8 mouse cellular contexts compared by ENCODE assay signal in the genomic region with DNA sequence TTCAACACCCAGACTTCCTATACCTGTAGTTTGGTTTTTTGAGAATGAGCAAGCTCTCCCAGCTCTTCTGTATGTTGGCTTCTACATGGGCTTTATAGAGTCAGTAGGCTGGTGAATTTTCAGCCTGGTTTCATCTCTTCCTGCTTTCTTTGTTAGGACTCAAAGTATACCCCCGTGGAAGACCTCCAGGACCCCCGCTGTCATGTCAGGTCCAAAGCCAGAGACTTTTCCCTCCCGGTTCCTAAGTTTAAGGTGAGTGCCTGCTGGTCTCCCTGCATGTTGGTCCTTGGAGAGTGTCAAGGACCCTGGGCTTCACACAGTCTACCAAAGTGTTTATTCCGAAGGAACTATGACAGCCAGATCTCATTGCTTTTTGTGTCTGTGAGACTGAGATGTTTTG. TPM values are rescaled to one million over a fixed set of nuclear protein-coding genes. Genes with fewer than 3 reads are reported as not detected.
DNase-seq lines count a peak whose midpoint lies in the region; ATAC-seq and TF ChIP-seq lines count a peak whose summit lies in the region.

No protein-coding gene starts in this region.

- TF ChIP-seq EP300 in liver, postnatal 0 days (IDR thresholded peaks at IDR 0.05; ENCODE audit: low read depth), result no peak

- peaks cover 48% of the 10 kb centered on the region for H3K36me3 ChIP-seq in heart, embryonic 10.5 days
- H3K36me3 ChIP-seq in G1E (replicated peaks), result peaks cover 74% of the 10 kb centered on the region
- H3K36me3 ChIP-seq in forebrain, postnatal 0 days (ENCODE audit: insufficient read depth), result peaks cover 29% of the 10 kb centered on the region
- peaks cover 41% of the 10 kb centered on the region for H3K36me3 ChIP-seq in liver, postnatal 0 days (replicated peaks; ENCODE audit: insufficient read depth, low read length)

- H3K4me1 ChIP-seq in heart, embryonic 10.5 days, result peaks cover 15% of the 10 kb centered on the region
- H3K4me1 ChIP-seq in G1E (ENCODE audit: insufficient read depth, low read depth, low read length), result peaks cover 63% of the 10 kb centered on the region
- peaks cover 6% of the 10 kb centered on the region; the same call in 1 of the 2 replicates for H3K4me1 ChIP-seq in forebrain, postnatal 0 days (ENCODE audit: insufficient read depth)
- H3K4me1 ChIP-seq in liver, postnatal 0 days (ENCODE audit: insufficient read depth), result peaks cover 5% of the 10 kb centered on the region

- no peak for TF ChIP-seq CTCF in G1E (IDR thresholded peaks at IDR 0.05; ENCODE audit: low read depth, low read length)
- TF ChIP-seq CTCF in forebrain, postnatal 0 days (IDR thresholded peaks at IDR 0.05; ENCODE audit: low read depth), result no peak
- no peak for TF ChIP-seq CTCF in liver, postnatal 0 days (IDR thresholded peaks at IDR 0.05; ENCODE audit: low read depth)

- no peaks in the 10 kb centered on the region for H3K9me3 ChIP-seq in heart, embryonic 10.5 days
- no peaks in the 10 kb centered on the region for H3K9me3 ChIP-seq in G1E (replicated peaks)
- H3K9me3 ChIP-seq in forebrain, postnatal 0 days (ENCODE audit: low read length), result no peaks in the 10 kb centered on the region
- H3K9me3 ChIP-seq in liver, postnatal 0 days (ENCODE audit: low read length), result no peaks in the 10 kb centered on the region

- H3K27me3 ChIP-seq in heart, embryonic 10.5 days (ENCODE audit: insufficient read depth, poor library complexity, severe bottlenecking), result no peaks in the 10 kb centered on the region
- H3K27me3 ChIP-seq in G1E (ENCODE audit: insufficient read depth, low read length), result no peaks in the 10 kb centered on the region
- no peaks in the 10 kb centered on the region for H3K27me3 ChIP-seq in forebrain, postnatal 0 days (ENCODE audit: insufficient read depth, low read length)
- H3K27me3 ChIP-seq in liver, postnatal 0 days (ENCODE audit: insufficient read depth, low read length), result no peaks in the 10 kb centered on the region

- peak overlapping the region; percentile 72 for H3K4me2 ChIP-seq in forebrain, postnatal 0 days (ENCODE audit: low read depth)
- H3K4me2 ChIP-seq in liver, postnatal 0 days (ENCODE audit: low read depth, low read length), result peak overlapping the region; percentile 95

- H3K9ac ChIP-seq in forebrain, postnatal 0 days, result peak overlapping the region; percentile 79
- peak overlapping the region; percentile 93 for H3K9ac ChIP-seq in liver, postnatal 0 days (replicated peaks)

- intact Hi-C loops in heart, postnatal 25 days (cut with DNase I), result no loop called here

- no peak for DNase-seq in heart, embryonic 10.5 days (ENCODE audit: low spot score)
- DNase-seq in heart, postnatal 25 days (ENCODE audit: low spot score), result no peak
- no peak for DNase-seq in G1E (ENCODE audit: low spot score)
- no peak for DNase-seq in forebrain, postnatal 0 days
- DNase-seq in liver, postnatal 0 days, result no peak
- DNase-seq in adrenal gland, adult 2 months, result no peak
- DNase-seq in c-Kit-positive CD71-positive TER-119-positive erythroid progenitor cells, embryonic 14.5 days (ENCODE audit: low spot score), result no peak
- DNase-seq in natural killer cell, adult 2 months (ENCODE audit: low spot score in 2 of 2), result no peak

- peak overlapping the region; percentile 99; the same call in 1 of the 2 replicates for H3K27ac ChIP-seq in heart, embryonic 10.5 days
- H3K27ac ChIP-seq in forebrain, postnatal 0 days (ENCODE audit: low read depth, low read length), result no peak overlapping the region
- H3K27ac ChIP-seq in liver, postnatal 0 days (ENCODE audit: low read depth), result no peak overlapping the region

- H3K4me3 ChIP-seq in heart, embryonic 10.5 days, result peak overlapping the region; percentile 96
- H3K4me3 ChIP-seq in G1E (ENCODE audit: low read depth, low read length), result peak overlapping the region; percentile 82
- H3K4me3 ChIP-seq in forebrain, postnatal 0 days (ENCODE audit: low read depth, low read length), result peak overlapping the region; percentile 80
- peak overlapping the region; percentile 96 for H3K4me3 ChIP-seq in liver, postnatal 0 days (ENCODE audit: low read depth, low read length)

- WGBS in heart, embryonic 10.5 days, result 77% methylated on average over 4 of the region's 4 CpGs
- WGBS in forebrain, postnatal 0 days, result 69% methylated on average over 4 of the region's 4 CpGs
- 72% methylated on average over 4 of the region's 4 CpGs for whole genome bisulfite sequencing in liver, postnatal 0 days (ENCODE audit: insufficient replicate concordance)

- no peak for ATAC-seq in G1E (ENCODE audit: extremely low read depth, insufficient number of reproducible peaks, low FRiP score, poor library complexity, severe bottlenecking)
- ATAC-seq in forebrain, postnatal 0 days, result no peak
- no peak for ATAC-seq in liver, postnatal 0 days

RNA-seq across cellular contexts. Expression of a gene that starts 1.9 kb away (rescaled TPM):
- 13.2 and 23.7 TPM in 2 replicates for polyA plus RNA-seq in heart, embryonic 10.5 days (2016; fragmentation: Nextera tagmentation; extraction: Ambion mirVana)
- total RNA-seq in heart, postnatal 25 days (2021), result 10 to 100 TPM; 18.8 to 21.1 TPM
- total RNA-seq in G1E (2014; fragmentation: Nextera tagmentation) (104 and 115 TPM in 2 replicates), G1E (2017) (9.1 and 10.0 TPM in 2 replicates)
- polyA plus RNA-seq in G1E (2012), result 103 and 118 TPM in 2 replicates
- total RNA-seq in forebrain, postnatal 0 days (2014; rRNA removed), result 18.2 and 20.7 TPM in 2 replicates
- polyA plus RNA-seq in forebrain, postnatal 0 days (2015; fragmentation: Nextera tagmentation; extraction: Ambion mirVana), result 13.2 and 13.7 TPM in 2 replicates
- polyA plus RNA-seq in liver, postnatal 0 days (2015; fragmentation: Nextera tagmentation; extraction: Ambion mirVana), result 5.5 and 7.3 TPM in 2 replicates
- 10 to 100 TPM; 36.0 to 42.6 TPM for total RNA-seq in adrenal gland, adult 2 months (2021)
- 12.6 and 15.9 TPM in 2 replicates for polyA plus RNA-seq in adrenal gland, adult 2 months (2012; rRNA removed)

RNA-seq across cellular contexts. Expression of a gene that starts 7.1 kb away (rescaled TPM):
- polyA plus RNA-seq in heart, embryonic 10.5 days (2016; fragmentation: Nextera tagmentation; extraction: Ambion mirVana), result not detected in 2 replicates
- total RNA-seq in heart, postnatal 25 days (2021), result 1 to 10 TPM; 2.0 to 3.6 TPM
- total RNA-seq in G1E (2014; fragmentation: Nextera tagmentation) (4.7 and 8.4 TPM in 2 replicates), G1E (2017) (0.23 TPM in 1 of 2 replicates, not detected in the other)
- polyA plus RNA-seq in G1E (2012), result 0.12 and 1.1 TPM in 2 replicates
- 0.05 TPM in 1 of 2 replicates, not detected in the other for total RNA-seq in forebrain, postnatal 0 days (2014; rRNA removed)
- not detected in 2 replicates for polyA plus RNA-seq in forebrain, postnatal 0 days (2015; fragmentation: Nextera tagmentation; extraction: Ambion mirVana)
- polyA plus RNA-seq in liver, postnatal 0 days (2015; fragmentation: Nextera tagmentation; extraction: Ambion mirVana), result 0.26 TPM in 1 of 2 replicates, not detected in the other
- 1 to 10 TPM; 2.2 to 4.6 TPM for total RNA-seq in adrenal gland, adult 2 months (2021)
- not detected in 2 replicates for polyA plus RNA-seq in adrenal gland, adult 2 months (2012; rRNA removed)

RNA-seq across cellular contexts. Expression of a gene that starts 8.7 kb away (rescaled TPM):
- 12.9 and 19.8 TPM in 2 replicates for polyA plus RNA-seq in heart, embryonic 10.5 days (2016; fragmentation: Nextera tagmentation; extraction: Ambion mirVana)
- 10 to 100 TPM; 16.5 to 19.4 TPM for total RNA-seq in heart, postnatal 25 days (2021)
- total RNA-seq in G1E (2014; fragmentation: Nextera tagmentation), result 27.4 and 27.7 TPM in 2 replicates
- 47.1 and 53.8 TPM in 2 replicates for total RNA-seq in G1E (2017)
- 30.2 and 43.1 TPM in 2 replicates for polyA plus RNA-seq in G1E (2012)
- 19.0 and 19.4 TPM in 2 replicates for total RNA-seq in forebrain, postnatal 0 days (2014; rRNA removed)
- 9.6 and 13.4 TPM in 2 replicates for polyA plus RNA-seq in forebrain, postnatal 0 days (2015; fragmentation: Nextera tagmentation; extraction: Ambion mirVana)
- polyA plus RNA-seq in liver, postnatal 0 days (2015; fragmentation: Nextera tagmentation; extraction: Ambion mirVana), result 19.2 and 21.1 TPM in 2 replicates
- 10 to 100 TPM; 28.3 to 32.8 TPM for total RNA-seq in adrenal gland, adult 2 months (2021)
- polyA plus RNA-seq in adrenal gland, adult 2 months (2012; rRNA removed), result 90.6 and 94.8 TPM in 2 replicates

RNA-seq across cellular contexts. Expression of a gene that starts 22.1 kb away (rescaled TPM):
- polyA plus RNA-seq in heart, embryonic 10.5 days (2016; fragmentation: Nextera tagmentation; extraction: Ambion mirVana), result 14.9 and 17.1 TPM in 2 replicates
- total RNA-seq in heart, postnatal 25 days (2021), result 10 to 100 TPM; 15.4 to 16.0 TPM
- 11.2 and 17.2 TPM in 2 replicates for total RNA-seq in G1E (2014; fragmentation: Nextera tagmentation)
- total RNA-seq in G1E (2017), result 42.3 and 52.1 TPM in 2 replicates
- 10.6 and 19.7 TPM in 2 replicates for polyA plus RNA-seq in G1E (2012)
- total RNA-seq in forebrain, postnatal 0 days (2014; rRNA removed), result 7.1 and 8.4 TPM in 2 replicates
- 8.4 and 8.7 TPM in 2 replicates for polyA plus RNA-seq in forebrain, postnatal 0 days (2015; fragmentation: Nextera tagmentation; extraction: Ambion mirVana)
- polyA plus RNA-seq in liver, postnatal 0 days (2015; fragmentation: Nextera tagmentation; extraction: Ambion mirVana), result 218 and 224 TPM in 2 replicates
- total RNA-seq in adrenal gland, adult 2 months (2021), result 10 to 100 TPM; 45.5 to 46.2 TPM
- polyA plus RNA-seq in adrenal gland, adult 2 months (2012; rRNA removed), result 83.9 and 86.5 TPM in 2 replicates

RNA-seq across cellular contexts. Expression of a gene that starts 34.0 kb away (rescaled TPM):
- polyA plus RNA-seq in heart, embryonic 10.5 days (2016; fragmentation: Nextera tagmentation; extraction: Ambion mirVana), result 3.4 and 4.8 TPM in 2 replicates
- 1 to 10 TPM; 3.0 to 4.2 TPM for total RNA-seq in heart, postnatal 25 days (2021)
- total RNA-seq in G1E (2014; fragmentation: Nextera tagmentation), result 6.4 and 6.9 TPM in 2 replicates
- total RNA-seq in G1E (2017), result 15.1 and 18.8 TPM in 2 replicates
- polyA plus RNA-seq in G1E (2012), result 54.4 and 58.5 TPM in 2 replicates
- total RNA-seq in forebrain, postnatal 0 days (2014; rRNA removed), result 162 and 178 TPM in 2 replicates
- 6.9 and 7.9 TPM in 2 replicates for polyA plus RNA-seq in forebrain, postnatal 0 days (2015; fragmentation: Nextera tagmentation; extraction: Ambion mirVana)
- polyA plus RNA-seq in liver, postnatal 0 days (2015; fragmentation: Nextera tagmentation; extraction: Ambion mirVana), result 1.6 and 1.9 TPM in 2 replicates
- 10 to 100 TPM in 1 of 2 experiments, 1 to 10 TPM in 1; 9.5 to 11.6 TPM for total RNA-seq in adrenal gland, adult 2 months (2021)
- polyA plus RNA-seq in adrenal gland, adult 2 months (2012; rRNA removed), result 34.5 and 42.6 TPM in 2 replicates
